Mouse (Mus musculus): ENCODE measurements around the gene Uqcc1. TPM values are rescaled to one million over a fixed set of nuclear protein-coding genes. Genes with fewer than 3 reads are reported as not detected.

The Uqcc1 gene
- 10 to 100 TPM; 59.7 to 61.8 TPM for total RNA-seq (2021)

DNA sequence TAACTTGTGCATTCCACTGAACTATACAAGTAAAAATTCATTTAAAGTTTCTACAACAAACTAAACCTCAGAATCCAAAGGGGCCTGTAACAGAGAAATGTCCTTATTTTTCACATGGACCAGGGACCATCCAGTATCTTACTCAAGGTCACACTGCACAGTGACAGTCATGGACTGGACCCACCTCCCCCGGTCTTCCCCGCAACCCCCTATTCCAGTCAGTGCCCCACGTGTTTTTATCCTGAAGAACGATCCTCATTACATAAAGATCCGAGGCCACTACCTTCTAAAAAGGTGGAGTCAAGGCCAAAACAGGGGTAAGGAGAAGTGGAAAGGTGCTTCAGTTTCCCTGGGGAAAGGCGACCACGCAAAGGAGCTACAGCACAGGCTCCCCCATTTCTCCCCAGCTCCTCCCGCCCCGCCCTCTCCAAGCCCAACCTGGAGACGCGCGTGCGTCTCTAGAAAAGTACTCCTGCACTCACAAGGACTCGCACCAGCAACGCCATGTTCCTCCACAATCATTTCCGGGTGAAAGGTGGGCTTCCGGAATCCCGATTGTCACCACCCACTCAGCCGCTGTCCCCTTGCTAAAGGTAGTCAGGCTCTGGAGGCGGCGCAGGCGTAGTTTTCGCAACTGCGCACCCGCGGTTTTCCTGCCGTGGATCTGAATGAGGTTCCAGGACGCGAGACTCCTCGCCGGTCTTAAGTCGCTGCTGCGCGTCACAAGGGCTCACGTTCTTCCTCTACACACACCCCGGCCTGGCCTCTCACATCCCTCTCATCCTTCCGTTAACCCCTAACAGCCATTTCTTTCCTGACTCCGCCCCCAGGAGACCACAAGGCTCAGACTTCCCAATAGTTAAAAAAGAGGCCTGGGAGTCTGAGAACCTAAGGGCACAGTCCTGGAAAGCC lies at the start of gene Uqcc1:
Gene Uqcc1 (minus strand): TSS at position 780 of the 912 bp plus-strand sequence.
- DNase-seq (ENCODE audit: low spot score in 2 of 2) = peak; percentile 96 to 98
- intact Hi-C loops (cut with DNase I) = no loop called here

DNA sequence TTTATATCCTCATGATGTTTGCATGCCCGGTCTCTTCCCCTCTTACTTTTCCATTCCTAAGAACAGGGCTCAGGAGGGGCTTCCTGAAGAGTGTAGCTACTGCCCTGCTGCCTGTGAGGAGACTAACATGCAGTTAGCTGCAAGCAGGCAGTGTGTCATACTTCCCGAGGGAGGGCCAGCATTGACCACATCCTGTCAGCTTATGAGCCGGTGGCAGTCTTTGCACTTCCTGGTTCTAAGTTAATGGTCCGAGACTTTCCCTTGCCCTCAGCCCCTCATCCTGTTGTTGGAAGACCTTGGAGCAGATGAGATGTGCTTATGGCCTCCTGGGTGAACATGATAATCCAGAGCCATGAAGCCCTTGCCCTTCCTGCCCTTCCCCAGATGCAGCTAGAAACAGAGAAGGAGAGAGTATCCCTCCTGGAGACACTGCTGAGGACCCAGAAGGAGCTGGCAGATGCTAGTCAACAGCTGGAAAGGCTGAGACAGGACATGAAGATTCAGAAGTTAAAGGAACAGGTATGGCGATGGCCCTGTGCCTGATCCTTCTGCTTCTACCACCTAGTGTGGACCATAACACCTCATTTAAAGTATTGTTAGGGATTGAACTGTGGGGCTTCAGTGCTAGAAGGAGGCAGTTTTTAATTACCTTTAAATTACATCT lies 49.4 kb upstream of the Uqcc1 start:
- peak in 1 of 2 experiments; percentile 8 for DNase-seq (ENCODE audit: low spot score in 2 of 2)
- intact Hi-C loops (cut with DNase I) = no loop called here

DNA sequence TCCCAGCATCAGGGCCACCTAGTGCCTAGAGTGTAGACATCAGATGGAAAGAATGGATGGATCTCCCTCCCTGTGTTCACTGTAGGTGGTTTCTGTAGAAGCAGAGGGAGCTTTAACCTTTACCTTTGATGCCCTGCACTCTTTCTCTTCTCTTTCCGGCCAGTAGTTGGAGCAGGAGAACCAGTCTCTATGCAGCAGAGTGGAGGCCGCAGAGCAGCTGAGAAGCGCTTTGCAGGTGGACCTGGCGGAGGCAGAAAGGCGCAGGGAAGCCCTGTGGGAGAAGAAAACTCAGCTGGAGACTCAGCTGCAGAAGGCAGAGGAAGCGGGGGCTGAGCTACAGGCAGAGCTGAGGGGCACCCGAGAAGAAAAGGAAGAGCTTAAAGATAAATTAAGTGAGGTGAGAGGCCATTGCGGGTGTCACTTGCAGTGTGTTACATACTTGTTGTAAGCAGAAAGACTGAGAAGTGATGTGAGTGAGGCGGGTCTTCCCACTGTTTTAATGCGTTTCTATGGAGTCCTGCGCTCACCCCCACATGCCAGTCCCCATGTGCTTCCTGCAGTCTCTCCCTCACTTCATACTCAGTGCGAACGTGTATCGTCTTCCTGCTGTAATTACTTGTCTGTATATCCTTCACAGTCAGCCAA lies 44.1 kb upstream of the Uqcc1 start:
- intact Hi-C loops (cut with DNase I) = no loop called here
- peak in 1 of 2 experiments; percentile 16 for DNase-seq (ENCODE audit: low spot score in 2 of 2)

DNA sequence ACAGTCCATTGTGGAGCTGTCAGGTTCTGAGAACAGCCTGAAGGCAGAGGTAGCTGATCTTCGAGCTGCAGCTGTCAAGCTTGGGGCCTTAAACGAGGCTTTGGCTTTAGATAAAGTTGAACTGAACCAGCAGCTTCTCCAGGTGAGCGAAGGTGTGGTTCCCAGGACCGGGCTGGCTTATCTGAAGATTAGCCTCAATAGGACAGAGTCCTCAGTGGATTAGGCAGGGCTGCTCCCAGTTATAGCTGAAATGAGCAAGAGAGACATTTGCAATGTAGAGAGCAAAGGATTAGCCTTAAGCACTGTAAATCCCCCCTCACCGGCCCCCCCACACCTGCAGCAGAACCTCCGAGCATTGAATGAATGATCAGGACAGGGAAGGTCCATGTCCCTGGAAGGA lies 43.2 kb upstream of the Uqcc1 start:
- intact Hi-C loops (cut with DNase I) = no loop called here
- no peak for DNase-seq (ENCODE audit: low spot score in 2 of 2)

- intact Hi-C loops (cut with DNase I) = loop anchor here (5.0 to 10.0 kb wide), 2 partner anchors 179 to 322 kb away; partner anchors contain the start of genes Nfs1 and Romo1
- DNase-seq (ENCODE audit: low spot score in 2 of 2) = peak; percentile 31 to 59
Measured at GRCm38 (mm10) chr2:155962991-155963390, 32.9 kb upstream of the Uqcc1 start.

DNA sequence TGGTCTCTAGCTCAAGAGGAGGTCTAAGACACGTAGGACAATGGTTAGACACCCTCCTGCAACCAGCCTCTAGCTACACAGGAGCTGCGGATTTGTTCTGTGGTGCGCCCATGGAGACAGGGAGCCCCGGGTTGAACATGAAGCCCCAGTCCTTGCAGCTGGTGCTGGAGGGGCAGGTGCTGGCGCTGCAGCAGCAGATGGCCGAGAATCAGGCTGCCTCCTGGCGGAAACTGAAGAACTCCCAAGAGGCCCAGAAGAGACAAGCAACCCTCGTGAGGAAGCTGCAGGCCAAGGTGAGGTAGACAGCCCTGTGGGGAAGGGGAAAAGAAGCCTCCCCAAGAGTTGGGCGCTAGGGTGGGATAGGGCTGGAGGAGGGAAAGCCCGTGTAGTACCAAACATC lies 31.8 kb upstream of the Uqcc1 start:
- no peak for DNase-seq (ENCODE audit: low spot score in 2 of 2)
- intact Hi-C loops (cut with DNase I) = loop anchor here (5.0 to 10.0 kb wide), 2 partner anchors 180 to 323 kb away; partner anchors contain the start of genes Nfs1 and Romo1

- intact Hi-C loops (cut with DNase I) = loop anchor here (5.0 to 10.0 kb wide), 2 partner anchors 182 to 325 kb away; partner anchors contain the start of genes Nfs1 and Romo1
- DNase-seq (ENCODE audit: low spot score in 2 of 2) = no peak
Measured at GRCm38 (mm10) chr2:155959981-155960380, 29.9 kb upstream of the Uqcc1 start.

DNA sequence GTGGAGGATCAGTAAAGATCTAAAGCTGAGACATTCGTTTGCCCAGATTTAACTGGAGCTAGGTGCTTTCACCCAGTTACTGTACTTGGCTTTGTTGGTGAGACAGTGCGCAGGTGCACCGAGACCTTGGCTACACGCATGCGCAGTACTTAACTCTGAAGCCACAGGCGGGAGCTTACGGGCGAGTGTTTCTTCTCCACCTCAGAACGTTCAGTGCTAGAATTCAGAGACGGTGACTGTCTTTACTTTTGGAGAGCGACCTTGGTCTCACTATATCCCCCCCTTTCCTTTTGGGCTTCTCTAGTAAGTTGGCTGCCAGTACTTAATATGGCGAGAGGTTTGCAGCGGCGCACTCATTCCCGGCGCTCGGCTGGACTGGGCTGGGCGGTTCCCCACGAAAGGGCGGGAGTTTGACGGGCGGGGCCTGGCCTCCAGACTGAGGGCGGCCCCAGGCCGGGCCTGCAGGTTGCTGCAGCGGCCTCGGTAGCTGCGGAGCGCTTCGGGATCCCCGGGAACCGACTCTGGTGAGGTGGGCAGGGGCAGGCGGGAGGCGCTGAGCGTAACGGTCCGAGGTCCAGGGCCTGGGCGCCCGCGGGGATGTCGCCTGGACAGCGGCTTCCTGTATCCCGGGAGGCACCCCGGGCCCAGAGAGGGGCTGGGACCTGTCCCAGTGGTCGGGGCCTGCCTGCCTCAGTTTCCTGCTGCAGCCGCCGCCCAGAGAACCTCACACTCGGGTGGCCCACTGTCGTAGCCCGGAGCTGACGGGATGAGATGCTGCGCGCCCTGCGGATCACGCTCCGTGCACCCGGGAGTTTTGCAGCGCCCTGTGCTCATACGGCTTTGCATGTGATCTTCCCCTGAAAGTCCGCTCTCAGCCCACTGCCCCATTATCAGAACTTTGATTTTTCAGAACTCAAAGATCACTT lies 26.3 kb upstream of the Uqcc1 start, which contains the start of gene Cep250:
Gene Cep250 (plus strand): TSS at position 325 of the 926 bp plus-strand sequence.
- intact Hi-C loops (cut with DNase I) = no loop called here
- DNase-seq (ENCODE audit: low spot score in 2 of 2) = peak; percentile 90 to 91

DNA sequence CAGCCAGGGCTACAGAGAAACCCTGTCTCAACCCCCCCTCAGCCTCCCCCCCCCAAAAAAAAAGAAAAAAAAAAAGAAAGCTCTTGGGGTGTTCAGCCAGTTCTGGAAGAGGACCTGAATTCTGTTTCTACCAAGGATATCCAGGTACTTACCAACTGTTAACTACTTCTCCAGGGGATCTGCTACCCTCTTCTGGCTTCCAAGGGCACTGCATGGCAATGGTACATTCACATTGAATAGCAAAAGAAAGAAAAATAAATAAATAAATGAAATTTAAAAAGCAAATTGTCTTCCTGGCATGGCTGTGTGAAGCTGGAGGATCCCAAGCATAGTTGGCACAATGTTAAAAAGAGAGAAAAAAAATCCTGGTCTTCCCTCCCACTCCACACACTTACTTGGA lies 21.9 kb upstream of the Uqcc1 start:
- peak; percentile 47 to 80 for DNase-seq (ENCODE audit: low spot score in 2 of 2)
- intact Hi-C loops (cut with DNase I) = no loop called here

GRCm38 (mm10) chr2:155949362-155949761 lies 19.3 kb upstream of the Uqcc1 start:
- intact Hi-C loops (cut with DNase I) = no loop called here

GRCm38 (mm10) chr2:155947390-155948002 lies 17.4 kb upstream of the Uqcc1 start:
- no peak for DNase-seq (ENCODE audit: low spot score in 2 of 2)
- intact Hi-C loops (cut with DNase I) = no loop called here

More at GRCm38 (mm10) chr2:155949362-155949761, 19.3 kb upstream of the Uqcc1 start:
- DNase-seq (ENCODE audit: low spot score in 2 of 2) = no peak

DNA sequence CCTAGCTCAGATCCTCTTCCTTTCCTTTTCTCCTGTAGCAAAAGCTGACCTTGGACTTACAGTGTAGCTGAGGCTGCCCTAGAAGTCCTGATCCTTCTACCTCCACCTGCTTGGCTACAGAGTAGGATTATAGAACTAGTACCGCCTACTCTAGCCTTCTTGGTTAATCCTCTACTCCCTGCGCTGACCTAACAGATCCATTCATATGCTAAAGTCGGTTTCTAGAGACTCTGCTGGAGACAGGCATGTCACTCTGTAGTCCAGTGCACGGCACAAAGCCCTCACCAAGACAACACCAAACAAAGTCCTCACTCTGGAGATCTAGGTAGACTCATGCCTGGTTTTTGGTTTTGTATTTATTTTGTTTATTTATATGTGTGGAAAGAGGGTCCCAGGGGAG lies 16.4 kb upstream of the Uqcc1 start:
- intact Hi-C loops (cut with DNase I) = loop anchor here (1.0 kb wide), 1 partner anchor 98 kb away; no protein-coding TSS in a partner anchor
- no peak for DNase-seq (ENCODE audit: low spot score in 2 of 2)

DNA sequence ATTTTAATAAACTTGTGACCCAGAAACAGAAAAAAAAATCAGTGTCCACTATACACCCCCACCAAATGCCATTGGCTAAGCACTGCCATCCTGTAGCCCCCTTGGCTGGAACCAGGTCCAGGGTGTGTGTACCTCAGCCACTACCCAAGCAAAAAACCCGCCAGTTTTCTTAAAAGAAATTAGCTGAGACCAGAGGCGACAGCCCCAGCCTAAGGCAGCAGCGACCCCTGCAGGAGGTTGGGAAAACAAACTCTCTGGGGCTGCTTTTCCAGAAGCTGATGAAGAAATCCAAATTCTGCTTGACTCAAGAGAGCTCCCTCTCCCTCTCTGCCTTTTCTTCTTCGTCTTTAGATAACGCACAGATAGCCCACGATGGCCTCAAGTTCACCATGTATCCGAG lies 16.0 kb upstream of the Uqcc1 start:
- intact Hi-C loops (cut with DNase I) = loop anchor here (1.0 kb wide), 1 partner anchor 98 kb away; no protein-coding TSS in a partner anchor
- DNase-seq (ENCODE audit: low spot score in 2 of 2) = peak; percentile 47 to 73

GRCm38 (mm10) chr2:155945580-155945979 lies 15.5 kb upstream of the Uqcc1 start:
- DNase-seq (ENCODE audit: low spot score in 2 of 2) = no peak
- intact Hi-C loops (cut with DNase I) = no loop called here

- intact Hi-C loops (cut with DNase I) = no loop called here
- peak; percentile 43 to 78 for DNase-seq (ENCODE audit: low spot score in 2 of 2)
Measured at GRCm38 (mm10) chr2:155945124-155945523, 15.0 kb upstream of the Uqcc1 start, which contains the start of gene Gdf5. Gene Gdf5, minus strand, starts transcription at chr2:155945367.

DNA sequence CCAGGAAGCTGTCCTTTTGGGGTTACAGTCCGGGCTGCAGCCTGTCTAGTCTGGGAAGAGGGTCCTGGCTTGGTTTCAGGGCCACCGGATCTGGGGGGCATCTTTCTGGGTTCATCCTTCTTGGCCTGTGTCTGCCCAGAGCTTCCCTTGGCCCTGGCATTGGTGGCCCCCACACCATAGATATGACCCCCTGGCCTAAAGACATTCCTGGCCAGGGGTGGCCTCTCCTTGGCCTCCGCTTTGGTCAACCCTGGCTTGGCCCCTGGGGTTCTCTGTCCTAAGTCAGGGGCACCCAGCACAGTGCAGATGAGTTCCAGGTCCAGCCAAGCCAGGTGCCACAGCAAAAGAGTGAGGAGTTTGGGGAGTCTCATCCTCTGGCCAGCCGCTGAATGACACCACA lies 14.6 kb upstream of the Uqcc1 start:
- intact Hi-C loops (cut with DNase I) = no loop called here
- DNase-seq (ENCODE audit: low spot score in 2 of 2) = no peak

GRCm38 (mm10) chr2:155943463-155943862 lies 13.4 kb upstream of the Uqcc1 start:
- intact Hi-C loops (cut with DNase I) = no loop called here
- DNase-seq (ENCODE audit: low spot score in 2 of 2) = no peak

GRCm38 (mm10) chr2:155941697-155942442 lies 11.8 kb upstream of the Uqcc1 start:
- DNase-seq (ENCODE audit: low spot score in 2 of 2) = no peak
- intact Hi-C loops (cut with DNase I) = no loop called here

All from left cerebral cortex, postnatal 25 days (tissue).